13 mouse cellular contexts compared by ENCODE assay signal in the genomic region with DNA sequence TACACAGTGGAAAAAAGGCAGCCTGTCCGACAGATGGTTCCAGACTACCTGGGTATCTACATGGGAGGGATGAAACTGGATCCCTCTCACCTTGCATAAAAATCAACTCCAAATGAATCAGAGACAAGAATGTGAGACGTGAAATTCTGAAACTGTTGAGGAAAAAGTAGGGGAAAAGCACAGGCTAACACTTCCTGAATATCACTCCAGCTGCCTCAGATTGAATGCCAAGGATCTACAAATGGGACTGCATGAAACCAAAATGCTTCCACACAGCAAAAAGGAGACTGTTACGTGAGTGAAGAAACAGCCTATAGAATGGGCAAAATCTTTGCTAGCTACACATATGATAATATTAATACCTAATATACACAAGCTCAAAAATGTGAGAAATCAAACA.
"Had no signal": no experiment of that assay in that cellular context is flagged by ENCODE, and none has a peak within 500 bp of the region (broad histone marks: within the 10 kb centered on the region; RNA-seq: fewer than 3 reads in every experiment).

No protein-coding gene starts in this region.

- DNase-seq: gastrocnemius, adult 2 months; gastrocnemius, postnatal 10 days; gastrocnemius, postnatal 25 days; heart, adult 18-20 months; heart, postnatal 10 days; heart, postnatal 4 days; kidney, adult 18-20 months; kidney, adult 8-10 months; kidney, postnatal 10 days; kidney, postnatal 25 days; kidney, postnatal 4 days; liver; liver, embryonic 13.5 days had no signal
